Mouse (Mus musculus) G1E (cell line): ENCODE results near the gene Ntng2. TPM values are rescaled to one million over a fixed set of nuclear protein-coding genes. Genes with fewer than 3 reads are reported as not detected.

Source experiments
- ATAC-seq: 2 replicates; pipeline ENCODE4 v1.8.0; 2016; ENCODE audit warnings: mild to moderate bottlenecking; ENCODE audit not compliant: insufficient number of reproducible peaks, poor library complexity, low FRiP score, severe bottlenecking; ENCODE audit errors: extremely low read depth
- DNase-seq: peaks from one replicate; pipeline ENCODE4 v3.0.0; 2012; ENCODE audit warnings: low spot score
- H3K27me3 ChIP-seq: 2 replicates; pipeline ENCODE4 v1.6.1; 2012; ENCODE audit warnings: mild to moderate bottlenecking, low read length, inconsistent platforms; ENCODE audit not compliant: insufficient read depth
- H3K36me3 ChIP-seq: replicated peaks from 2 replicates; pipeline ENCODE3; 2012; ENCODE audit warnings: mild to moderate bottlenecking, inconsistent platforms
- H3K4me1 ChIP-seq: 2 replicates; pipeline ENCODE4 v1.6.1; 2012; ENCODE audit warnings: low read depth, low read length, inconsistent platforms, mixed read lengths; ENCODE audit not compliant: insufficient read depth
- H3K4me3 ChIP-seq: 2 replicates; pipeline ENCODE4 v1.5.1; 2012; ENCODE audit warnings: low read depth, mild to moderate bottlenecking, inconsistent platforms, low read length, moderate library complexity, mixed read lengths
- H3K9me3 ChIP-seq: replicated peaks from 2 replicates; pipeline ENCODE4 v1.6.1; 2012; ENCODE audit warnings: inconsistent platforms
- CTCF ChIP-seq: IDR thresholded peaks from 2 replicates; pipeline ENCODE4 v1.5.1; 2012; ENCODE audit warnings: low read depth, low read length, inconsistent platforms, mixed read lengths
- GATA1 ChIP-seq: IDR thresholded peaks from 2 replicates; pipeline ENCODE4 v1.6.1; 2012; ENCODE audit warnings: borderline replicate concordance, low read length, inconsistent platforms, mixed read lengths
- GATA2 ChIP-seq: IDR thresholded peaks from 2 replicates; pipeline ENCODE4 v1.6.1; 2012; ENCODE audit warnings: low read depth, low read length, inconsistent platforms, borderline replicate concordance
- POLR2AphosphoS5 ChIP-seq: IDR thresholded peaks from 2 replicates; pipeline ENCODE4 v1.6.1; 2012; ENCODE audit warnings: low read depth, low read length, inconsistent platforms; ENCODE audit not compliant: insufficient replicate concordance
- TAL1 ChIP-seq: conservative IDR thresholded peaks from 2 replicates; pipeline ENCODE4 v1.6.1; 2012; ENCODE audit warnings: low read depth, low read length, inconsistent platforms, mixed read lengths
- polyA plus RNA-seq: library from polyadenylated mRNA; stranded (reverse); fragments of >175 nt; gene quantifications from 2 replicates; pipeline ENCODE4 v1.2.3, GENCODE M21; 2012
- total RNA-seq, 2 experiments: library from RNA; stranded (forward) in 1 of 2; stranded (reverse) in 1 of 2; fragments of 200-1000 nt in 1 of 2; fragments of >200 nt in 1 of 2; fragmentation: Nextera tagmentation in 1 of 2; gene quantifications; 2 replicates each; pipeline ENCODE4 v1.2.3; 2014 to 2017

Gene Ntng2
- total and polyA plus RNA-seq, 3 experiments, result 0.49 TPM; not detected in 2

DNA sequence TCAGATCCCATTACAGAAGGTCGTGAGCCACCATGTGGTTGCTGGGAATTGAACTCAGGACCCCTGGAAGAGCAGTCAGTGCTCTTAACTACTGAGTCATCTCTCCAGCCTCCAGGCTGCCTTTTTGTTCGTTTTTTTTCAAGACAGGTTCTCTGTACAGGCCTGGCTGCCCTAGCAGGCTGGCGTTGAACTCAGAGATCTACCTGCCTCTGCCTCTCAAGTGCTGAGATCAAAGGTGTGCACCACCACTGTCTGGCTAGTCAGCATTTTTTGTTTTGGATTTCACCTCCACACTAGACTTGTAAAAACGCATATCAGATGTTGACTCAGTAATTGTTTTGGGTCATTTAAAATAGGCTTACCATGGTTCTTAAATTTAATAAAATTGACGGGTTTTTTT lies 84.7 kb downstream of the Ntng2 start:
- DNase-seq (no peak), ATAC-seq (no peak)
- Histone ChIP-seq H3K4me1 (no peaks in the 10 kb centered on the region), H3K4me3 (no peak overlapping the region), H3K27me3 (no peaks in the 10 kb centered on the region), H3K36me3 (peaks cover 77% of the 10 kb centered on the region), H3K9me3 (no peaks in the 10 kb centered on the region)
- TF ChIP-seq GATA2, result no peak
- no peak for TF ChIP-seq GATA1
- TF ChIP-seq CTCF, result no peak
- TF ChIP-seq TAL1, result no peak
- no peak for TF ChIP-seq POLR2AphosphoS5

DNA sequence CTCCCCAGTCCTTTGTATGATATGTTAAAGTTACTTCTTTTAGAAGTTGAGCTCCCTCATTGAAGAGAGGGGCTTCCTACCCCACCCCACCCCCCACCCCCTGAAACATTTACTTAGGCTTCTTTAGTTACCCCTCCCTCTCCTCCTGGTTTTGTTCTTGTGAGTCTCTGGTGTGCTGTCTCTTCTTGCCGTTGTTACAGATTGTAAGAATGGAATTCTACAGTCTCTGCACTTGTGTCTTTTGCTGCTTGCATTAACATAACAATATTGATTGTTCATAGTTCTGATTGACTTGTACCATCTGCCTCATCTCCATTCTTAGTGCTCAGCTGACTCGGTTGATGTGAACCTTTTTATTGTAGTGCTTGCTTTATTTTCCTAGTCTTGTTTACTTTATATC lies 100.9 kb downstream of the Ntng2 start:
- Histone ChIP-seq H3K27me3 (no peaks in the 10 kb centered on the region), H3K36me3 (peaks cover 94% of the 10 kb centered on the region), H3K4me1 (no peaks in the 10 kb centered on the region), H3K9me3 (no peaks in the 10 kb centered on the region), H3K4me3 (no peak overlapping the region)
- ATAC-seq (no peak), DNase-seq (no peak)
- TF ChIP-seq POLR2AphosphoS5 (no peak), CTCF (no peak), TAL1 (no peak)

Other genes starting within 250 kb of the Ntng2 start
- gene Cfap77, start 197.9 kb downstream of the Ntng2 start, total RNA-seq (2014; fragmentation: Nextera tagmentation), result 1.9 and 2.2 TPM in 2 replicates
- gene Cfap77, start 197.9 kb downstream of the Ntng2 start, total RNA-seq (2017), result 0.29 and 0.55 TPM in 2 replicates
- 0.73 and 0.79 TPM in 2 replicates for gene Cfap77, start 197.9 kb downstream of the Ntng2 start, polyA plus RNA-seq
- 21.5 and 27.6 TPM in 2 replicates for gene Ttf1, start 192.7 kb downstream of the Ntng2 start, total RNA-seq (2014; fragmentation: Nextera tagmentation)
- 31.8 and 39.2 TPM in 2 replicates for gene Ttf1, start 192.7 kb downstream of the Ntng2 start, total RNA-seq (2017)
- 5.6 and 7.8 TPM in 2 replicates for gene Ttf1, start 192.7 kb downstream of the Ntng2 start, polyA plus RNA-seq
- 47.0 and 62.5 TPM in 2 replicates for gene Setx, start 128.8 kb downstream of the Ntng2 start, total RNA-seq (2014; fragmentation: Nextera tagmentation)
- gene Setx, start 128.8 kb downstream of the Ntng2 start, total RNA-seq (2017), result 52.1 and 72.9 TPM in 2 replicates
- gene Setx, start 128.8 kb downstream of the Ntng2 start, polyA plus RNA-seq, result 6.0 and 7.3 TPM in 2 replicates
- 58.1 and 60.9 TPM in 2 replicates for gene Med27, start 93.8 kb upstream of the Ntng2 start, total RNA-seq (2014; fragmentation: Nextera tagmentation)
- gene Med27, start 93.8 kb upstream of the Ntng2 start, total RNA-seq (2017), result 23.4 and 28.2 TPM in 2 replicates
- 87.5 and 95.0 TPM in 2 replicates for gene Med27, start 93.8 kb upstream of the Ntng2 start, polyA plus RNA-seq